Mouse (Mus musculus) testis, postnatal 10 days (tissue): Measurements from ENCODE around the gene Gm49339.
"Not testable (repeated sequence)": the region's sequence is repeated elsewhere in the genome, so short reads cannot be mapped to it uniquely, and the experiment has no call there.

Source experiments
- DNase-seq: peaks from one replicate; pipeline ENCODE4 v3.0.0; 2021; ENCODE audit warnings: low spot score

Gene Gm49339

GRCm38 (mm10) chr10:51480397-51480796 lies at the start of gene Gm49339, which contains the start of gene Lilr4b:
Gene Gm49339, plus strand, starts transcription at chr10:51480612.
Gene Lilr4b, plus strand, starts transcription at chr10:51480632.
- not testable (repeated sequence) for DNase-seq

GRCm38 (mm10) chr10:51432940-51433339 lies 47.5 kb upstream of the Gm49339 start:
- no peak for DNase-seq

GRCm38 (mm10) chr10:51435684-51436083 lies 44.7 kb upstream of the Gm49339 start:
- no peak for DNase-seq

GRCm38 (mm10) chr10:51451610-51452009 lies 28.8 kb upstream of the Gm49339 start:
- no peak for DNase-seq

- DNase-seq: no peak
Measured at GRCm38 (mm10) chr10:51453616-51454298, 26.7 kb upstream of the Gm49339 start.

GRCm38 (mm10) chr10:51454365-51454764 lies 26.0 kb upstream of the Gm49339 start:
- no peak for DNase-seq

GRCm38 (mm10) chr10:51455762-51456161 lies 24.6 kb upstream of the Gm49339 start:
- DNase-seq: no peak

GRCm38 (mm10) chr10:51456369-51456768 lies 24.0 kb upstream of the Gm49339 start:
- no peak for DNase-seq

- DNase-seq: not testable (repeated sequence)
Measured at GRCm38 (mm10) chr10:51463800-51464199, 16.6 kb upstream of the Gm49339 start.

- DNase-seq: not testable (repeated sequence)
Measured at GRCm38 (mm10) chr10:51490691-51491090, 10.3 kb downstream of the Gm49339 start, which contains the start of gene Lilrb4a. Gene Lilrb4a, plus strand, starts transcription at chr10:51490956.

- no peak for DNase-seq
Measured at GRCm38 (mm10) chr10:51520021-51520420, 39.6 kb downstream of the Gm49339 start.

- no peak for DNase-seq
Measured at GRCm38 (mm10) chr10:51521453-51521852, 41.0 kb downstream of the Gm49339 start.

- DNase-seq: no peak
Measured at GRCm38 (mm10) chr10:51526090-51526489, 45.7 kb downstream of the Gm49339 start.

GRCm38 (mm10) chr10:51526633-51527032 lies 46.2 kb downstream of the Gm49339 start:
- DNase-seq: no peak

- no peak for DNase-seq
Measured at GRCm38 (mm10) chr10:51528840-51529434, 48.5 kb downstream of the Gm49339 start.

GRCm38 (mm10) chr10:51529497-51529896 lies 49.1 kb downstream of the Gm49339 start:
- no peak for DNase-seq

GRCm38 (mm10) chr10:51530813-51531212 lies 50.4 kb downstream of the Gm49339 start:
- DNase-seq: no peak
